Mouse (Mus musculus): Measurements from ENCODE around the gene Nde1. TPM values are rescaled to one million over a fixed set of nuclear protein-coding genes. Genes with fewer than 3 reads are reported as not detected.

Gene Nde1
- total RNA-seq (2021): 10 to 100 TPM; 30.9 to 32.6 TPM
- long read RNA-seq, experiment 1, transcript Nde1-201 (9 exons, 2,287 nt): major isoform, 14 of 28 reads
- long read RNA-seq, experiment 1, partial matches to known transcripts: 9 of 28 reads
- long read RNA-seq, experiment 1, other reads (novel, unspliced or antisense): 3 of 28 reads
- long read RNA-seq, experiment 2, transcript Nde1-201 (9 exons, 2,287 nt): major isoform, 16 of 31 reads
- long read RNA-seq, experiment 2, partial matches to known transcripts: 11 of 31 reads
- long read RNA-seq, experiment 2, other reads (novel, unspliced or antisense): 3 of 31 reads

GRCm38 (mm10) chr16:14162988-14163416, at the start of gene Nde1, which contains the start of gene Marf1:
Nde1 (plus strand) TSS chr16:14163275.
Marf1 (minus strand) TSS chr16:14163351.
- Histone ChIP-seq H3K4me3 (peak within 1 kb of the TSS; percentile 67), H3K27ac (peak within 1 kb of the TSS; percentile 73)
- peak; percentile 51 to 74 for DNase-seq (ENCODE audit: low spot score in 2 of 2)
- TF ChIP-seq CTCF (conservative IDR thresholded peaks at IDR 0.05): peak; percentile 16; the same call in 1 of the 2 replicates

DNA sequence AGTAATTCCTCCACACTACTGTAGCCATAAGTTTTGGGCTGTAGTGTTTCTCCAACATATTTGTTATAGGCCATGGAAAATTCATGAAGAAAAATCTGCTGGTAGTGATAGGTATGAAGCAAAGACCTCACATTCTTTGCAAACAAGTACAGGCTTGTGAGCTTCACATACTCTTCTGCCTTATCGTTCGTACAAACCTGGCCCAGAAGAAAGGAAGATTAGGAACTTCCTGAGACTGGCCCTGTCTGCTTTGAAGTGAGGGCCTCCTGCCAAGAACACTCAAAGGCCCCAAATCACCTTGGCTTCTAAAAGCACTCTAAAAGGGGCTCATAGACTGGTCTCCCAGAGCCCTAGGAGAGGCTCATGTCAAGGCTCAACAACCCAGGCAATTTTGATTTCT, 45.8 kb upstream of the Nde1 start:
- DNase-seq (ENCODE audit: low spot score in 2 of 2): no peak
- no peak overlapping the region for H3K4me3 ChIP-seq
- no peak for TF ChIP-seq CTCF (conservative IDR thresholded peaks at IDR 0.05)
- no peak overlapping the region for H3K27ac ChIP-seq

DNA sequence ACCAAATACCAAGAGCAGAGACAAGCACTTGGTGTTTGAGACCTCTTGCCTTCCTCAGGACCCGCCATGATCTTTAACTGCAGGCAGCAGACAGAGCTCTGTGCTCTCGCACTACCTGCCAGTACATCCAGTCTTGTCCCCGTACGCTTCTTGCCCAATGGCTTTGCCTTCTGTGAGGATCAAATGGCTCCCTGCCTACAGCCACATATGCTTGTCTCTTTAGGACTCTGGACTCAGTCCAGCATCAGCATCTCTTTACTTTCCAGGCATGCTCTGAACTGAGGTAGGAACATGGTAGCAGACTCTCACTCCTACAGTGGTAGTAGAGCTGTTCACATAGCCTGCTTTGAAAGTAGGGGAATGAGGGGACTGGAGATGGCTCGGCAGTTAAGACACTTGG, 42.1 kb upstream of the Nde1 start:
- no peak for DNase-seq (ENCODE audit: low spot score in 2 of 2)
- no peak for TF ChIP-seq CTCF (conservative IDR thresholded peaks at IDR 0.05)

GRCm38 (mm10) chr16:14121563-14121962, 41.5 kb upstream of the Nde1 start:
- DNase-seq (ENCODE audit: low spot score in 2 of 2): no peak
- TF ChIP-seq CTCF (conservative IDR thresholded peaks at IDR 0.05): no peak
- Histone ChIP-seq H3K4me3 (no peak overlapping the region), H3K27ac (no peak overlapping the region)

More for the DNA sequence above, 42.1 kb upstream of the Nde1 start:
- no peak overlapping the region for H3K4me3 ChIP-seq
- H3K27ac ChIP-seq: no peak overlapping the region

DNA sequence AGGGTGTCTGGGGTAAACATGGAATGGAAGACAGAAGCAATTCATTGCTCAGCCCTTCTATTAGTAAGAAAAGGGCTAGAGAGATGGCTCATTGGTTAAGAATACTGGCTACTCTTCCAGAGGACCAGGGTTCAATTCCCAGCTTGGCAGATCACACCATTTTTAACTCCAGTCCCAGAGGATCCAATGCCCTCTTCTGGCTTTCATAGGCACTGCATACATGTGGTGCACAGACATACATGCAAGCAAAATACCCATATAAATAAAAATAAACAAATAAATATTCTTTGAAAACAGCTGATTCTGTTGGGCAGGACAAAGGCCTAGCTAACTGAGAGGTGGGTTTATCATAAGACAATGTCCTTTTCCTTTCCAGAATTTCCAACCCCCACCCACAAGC, 40.5 kb upstream of the Nde1 start:
- Histone ChIP-seq H3K27ac (no peak overlapping the region), H3K4me3 (no peak overlapping the region)
- peak; percentile 51 for TF ChIP-seq CTCF (conservative IDR thresholded peaks at IDR 0.05)
- DNase-seq (ENCODE audit: low spot score in 2 of 2): no peak

GRCm38 (mm10) chr16:14123901-14124300, 39.2 kb upstream of the Nde1 start:
- Histone ChIP-seq H3K4me3 (no peak overlapping the region), H3K27ac (no peak overlapping the region)
- no peak for TF ChIP-seq CTCF (conservative IDR thresholded peaks at IDR 0.05)
- DNase-seq (ENCODE audit: low spot score in 2 of 2): no peak

DNA sequence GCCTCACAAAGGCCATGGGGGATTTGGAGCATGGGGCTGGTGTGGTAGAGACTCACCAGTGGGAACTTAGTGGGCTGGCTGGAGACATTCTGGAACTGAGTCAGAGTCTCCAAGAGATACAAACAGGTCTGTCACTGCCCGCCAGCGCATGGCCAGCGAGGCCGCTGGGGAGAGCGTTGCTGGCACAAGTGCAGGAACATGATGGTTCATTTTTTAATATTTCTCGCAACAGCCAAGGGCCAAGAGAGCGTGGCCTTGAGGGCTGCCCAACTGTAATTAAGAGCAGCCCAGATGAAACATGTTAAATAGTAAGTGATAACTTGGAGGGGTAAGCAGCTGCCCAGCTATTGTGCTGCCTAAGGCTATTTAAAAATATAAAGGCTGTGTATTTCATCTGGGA, 38.4 kb upstream of the Nde1 start:
- no peak for DNase-seq (ENCODE audit: low spot score in 2 of 2)
- no peak for TF ChIP-seq CTCF (conservative IDR thresholded peaks at IDR 0.05)
- H3K4me3 ChIP-seq: no peak overlapping the region
- no peak overlapping the region for H3K27ac ChIP-seq

- Histone ChIP-seq H3K4me3 (no peak overlapping the region), H3K27ac (no peak overlapping the region)
- DNase-seq (ENCODE audit: low spot score in 2 of 2): no peak
- TF ChIP-seq CTCF (conservative IDR thresholded peaks at IDR 0.05): no peak
Measured at GRCm38 (mm10) chr16:14125253-14125652, 37.8 kb upstream of the Nde1 start.

DNA sequence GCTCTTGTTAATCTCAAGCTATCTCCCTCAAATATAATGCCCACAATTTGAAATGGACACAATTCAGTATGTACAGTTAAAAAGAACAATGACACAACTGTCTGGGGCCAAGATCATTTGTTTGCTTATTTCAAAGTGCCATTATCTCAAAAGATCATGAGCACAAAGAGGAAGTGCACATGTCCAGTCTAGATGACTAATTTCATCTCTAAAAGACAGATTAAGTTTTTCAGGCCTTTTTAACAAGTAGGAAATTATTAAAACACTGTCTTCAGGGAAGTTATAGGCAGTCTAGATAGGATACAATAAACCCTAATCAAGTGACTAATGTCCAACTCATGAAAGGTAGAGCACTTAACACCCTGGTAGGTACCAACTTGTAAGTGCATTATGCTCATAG, 34.1 kb upstream of the Nde1 start:
- no peak for TF ChIP-seq CTCF (conservative IDR thresholded peaks at IDR 0.05)
- no peak for DNase-seq (ENCODE audit: low spot score in 2 of 2)
- H3K27ac ChIP-seq: no peak overlapping the region
- H3K4me3 ChIP-seq: no peak overlapping the region

DNA sequence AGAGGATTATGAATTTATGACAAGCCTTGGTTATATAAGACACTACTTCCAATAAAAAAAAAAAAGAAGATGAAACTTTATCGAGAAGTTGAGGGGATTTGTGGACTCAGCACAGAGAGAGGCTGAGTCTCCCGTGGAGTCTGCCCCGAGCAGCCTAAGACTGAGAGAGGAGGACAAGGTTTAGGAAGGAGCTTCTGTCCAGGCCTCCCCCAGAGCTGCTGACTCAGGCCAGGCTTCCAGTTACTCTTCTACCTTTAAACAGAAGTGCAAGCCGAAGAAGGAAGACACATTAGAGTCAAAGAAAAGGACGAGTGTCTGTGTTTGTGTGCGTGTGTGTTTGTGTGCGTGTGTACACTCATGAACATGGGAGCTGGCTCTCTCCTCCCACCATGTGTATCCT, 32.3 kb upstream of the Nde1 start:
- DNase-seq (ENCODE audit: low spot score in 2 of 2): no peak
- TF ChIP-seq CTCF (conservative IDR thresholded peaks at IDR 0.05): no peak
- Histone ChIP-seq H3K4me3 (no peak overlapping the region), H3K27ac (no peak overlapping the region)

- Histone ChIP-seq H3K4me3 (no peak overlapping the region), H3K27ac (no peak overlapping the region)
- peak; percentile 20; the same call in 1 of the 2 replicates for TF ChIP-seq CTCF (conservative IDR thresholded peaks at IDR 0.05)
- no peak for DNase-seq (ENCODE audit: low spot score in 2 of 2)
Measured at GRCm38 (mm10) chr16:14131376-14131775, 31.7 kb upstream of the Nde1 start.

GRCm38 (mm10) chr16:14131838-14132237, 31.2 kb upstream of the Nde1 start:
- Histone ChIP-seq H3K4me3 (no peak overlapping the region), H3K27ac (no peak overlapping the region)
- no peak for TF ChIP-seq CTCF (conservative IDR thresholded peaks at IDR 0.05)
- no peak for DNase-seq (ENCODE audit: low spot score in 2 of 2)

DNA sequence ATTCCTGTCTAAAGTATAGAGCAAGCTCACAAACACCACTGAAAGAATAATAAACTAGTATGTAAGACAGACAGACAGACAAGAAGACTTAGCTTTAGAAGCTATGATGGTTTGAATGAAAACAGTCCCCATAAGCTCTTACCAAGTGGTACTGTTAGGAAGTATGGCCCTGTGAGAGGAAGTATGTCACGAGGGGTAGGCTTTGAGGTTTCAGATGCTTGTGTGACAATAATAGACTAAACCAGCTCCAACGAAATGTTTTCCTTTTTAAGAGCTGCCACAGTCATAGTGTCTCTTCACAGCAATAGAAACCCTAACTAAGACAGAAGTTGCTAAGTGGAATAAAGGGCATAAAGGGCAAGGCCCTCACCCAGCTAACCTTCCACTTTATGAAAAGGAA, 28.1 kb upstream of the Nde1 start:
- Histone ChIP-seq H3K4me3 (no peak overlapping the region), H3K27ac (peak overlapping the region; percentile 43; the same call in 1 of the 2 replicates)
- no peak for TF ChIP-seq CTCF (conservative IDR thresholded peaks at IDR 0.05)
- no peak for DNase-seq (ENCODE audit: low spot score in 2 of 2)

DNA sequence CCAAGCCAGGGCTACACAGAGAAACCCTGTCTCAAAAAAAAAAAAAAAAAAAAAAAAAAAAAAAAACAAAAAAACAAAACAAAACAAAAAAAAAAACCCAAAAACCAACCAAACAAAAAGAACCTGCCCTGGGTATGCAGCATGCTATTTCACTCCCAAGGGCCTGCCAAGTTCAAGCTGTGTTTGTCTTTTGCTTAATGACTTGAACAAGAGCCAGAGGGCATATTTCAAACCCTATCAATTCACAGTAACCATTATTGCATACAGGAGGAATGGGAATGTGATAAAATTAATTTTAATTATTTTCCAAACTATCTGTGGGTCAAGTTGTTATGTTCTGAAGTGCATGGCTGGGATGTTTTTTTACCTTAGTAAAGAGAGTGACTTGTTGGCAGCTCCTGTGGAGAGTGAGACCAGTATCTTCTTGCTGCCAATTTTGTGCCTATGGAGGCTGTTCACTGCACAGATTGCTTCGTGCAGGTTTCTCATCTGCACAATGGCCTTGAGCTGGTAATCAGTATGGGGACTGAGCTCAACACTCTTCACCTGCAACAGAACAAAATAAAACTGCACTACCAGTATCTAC, 25.0 kb upstream of the Nde1 start:
- no peak for DNase-seq (ENCODE audit: low spot score in 2 of 2)
- H3K4me3 ChIP-seq: no peak overlapping the region
- no peak overlapping the region for H3K27ac ChIP-seq
- no peak for TF ChIP-seq CTCF (conservative IDR thresholded peaks at IDR 0.05)
